Mouse (Mus musculus) E14TG2a.4 (cell line): Measurements from ENCODE around the gene Wwox.
A peak's percentile ranks its signal among the peaks of the same experiment; 100 is the strongest.

ENCODE experiments used
- H3K27me3 ChIP-seq: 2 replicates; pipeline ENCODE4 v1.6.1; 2014; ENCODE audit warnings: low read length, control low read depth; ENCODE audit not compliant: insufficient read depth
- H3K36me3 ChIP-seq: 2 replicates; pipeline ENCODE4 v1.6.1; 2014; ENCODE audit warnings: low read length, control low read depth; ENCODE audit not compliant: insufficient read depth
- H3K4me1 ChIP-seq: replicated peaks from 2 replicates; pipeline ENCODE4 v1.6.1; 2014; ENCODE audit warnings: low read depth, low read length, control low read depth
- H3K4me3 ChIP-seq: replicated peaks from 2 replicates; pipeline ENCODE4 v1.5.1; 2014; ENCODE audit warnings: mild to moderate bottlenecking, low read length
- H3K9me3 ChIP-seq: 2 replicates; pipeline ENCODE4 v1.6.1; 2014; ENCODE audit warnings: low read length, control low read depth
- CTCF ChIP-seq: conservative IDR thresholded peaks from 2 replicates; pipeline ENCODE4 v1.5.1; 2014; ENCODE audit warnings: low read length
- NANOG ChIP-seq: IDR thresholded peaks from 2 replicates; pipeline ENCODE4 v1.6.1; 2014; ENCODE audit warnings: borderline replicate concordance, low read length, mixed read lengths
- POU5F1 ChIP-seq: IDR thresholded peaks from 2 replicates; pipeline ENCODE4 v1.6.1; 2014; ENCODE audit warnings: low read length, borderline replicate concordance

Gene Wwox

DNA sequence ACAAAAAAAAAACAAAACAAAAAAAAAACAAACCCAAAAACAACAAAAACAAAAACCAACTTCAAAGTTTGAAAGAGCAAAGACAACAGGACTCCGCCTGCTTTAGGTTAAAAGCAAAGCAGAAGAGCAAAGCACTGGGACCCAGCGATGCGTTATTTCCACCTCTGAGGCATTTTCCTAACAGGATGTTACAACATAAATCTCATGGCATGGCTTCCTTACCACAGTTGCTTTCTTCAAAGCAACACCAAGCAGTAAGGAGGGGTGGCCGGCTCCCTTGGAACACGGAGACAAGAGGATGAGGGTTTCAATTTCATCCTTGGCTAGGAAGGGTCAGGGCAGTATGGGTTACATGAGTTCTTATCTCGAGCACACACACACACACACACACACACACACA, 20.6 kb upstream of the Wwox start:
- Histone ChIP-seq H3K27me3 (no peaks in the 10 kb centered on the region), H3K4me1 (no peaks in the 10 kb centered on the region), H3K4me3 (no peak overlapping the region), H3K36me3 (no peaks in the 10 kb centered on the region), H3K9me3 (peaks cover 21% of the 10 kb centered on the region)
- TF ChIP-seq NANOG (no peak), CTCF (no peak), POU5F1 (no peak)

DNA sequence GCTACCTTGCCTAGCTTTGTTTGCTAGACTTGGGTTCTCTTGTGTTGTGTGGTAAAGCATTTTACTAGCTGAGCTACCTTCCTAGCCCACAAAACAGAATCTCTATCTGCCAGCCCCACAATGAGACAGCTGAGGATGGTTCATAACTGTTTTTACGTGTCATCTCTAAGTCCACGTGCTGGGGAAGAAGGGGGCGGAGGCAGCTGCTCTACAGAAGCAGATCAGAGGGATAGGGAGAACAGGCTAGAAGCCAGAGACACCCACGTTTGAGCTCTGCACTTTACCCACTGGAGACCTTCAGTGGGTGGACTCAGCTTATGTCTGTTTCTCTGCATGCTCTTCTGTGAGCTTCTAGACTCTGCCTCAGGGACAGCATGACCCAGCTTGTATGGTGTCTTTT, 17.9 kb upstream of the Wwox start:
- H3K4me3 ChIP-seq, result no peak overlapping the region
- no peaks in the 10 kb centered on the region for H3K9me3 ChIP-seq
- no peaks in the 10 kb centered on the region for H3K27me3 ChIP-seq
- TF ChIP-seq CTCF, result no peak
- no peak for TF ChIP-seq POU5F1
- TF ChIP-seq NANOG, result no peak
- H3K4me1 ChIP-seq, result no peaks in the 10 kb centered on the region
- no peaks in the 10 kb centered on the region for H3K36me3 ChIP-seq

DNA sequence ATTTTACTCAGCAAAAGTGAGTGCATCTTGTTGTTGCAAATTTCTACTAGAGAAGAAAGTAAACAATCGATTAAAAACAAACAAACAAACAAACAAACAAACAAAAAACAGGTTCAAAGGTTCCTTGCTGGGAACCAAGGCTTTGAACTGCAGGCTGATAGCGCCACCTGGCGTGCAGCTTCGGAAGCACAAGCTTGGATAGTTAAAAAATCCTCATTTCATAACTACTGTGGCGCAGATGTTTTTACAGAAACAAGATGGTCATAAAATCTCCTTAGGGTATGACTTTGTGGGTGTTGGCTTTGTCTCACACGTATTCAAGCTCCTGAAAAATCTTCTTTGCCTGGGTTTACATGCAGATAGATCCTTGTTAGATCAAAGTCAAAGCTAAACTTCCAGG, 1.2 kb upstream of the Wwox start:
- TF ChIP-seq CTCF, result peak; percentile 79
- TF ChIP-seq NANOG, result no peak
- no peak for TF ChIP-seq POU5F1

DNA sequence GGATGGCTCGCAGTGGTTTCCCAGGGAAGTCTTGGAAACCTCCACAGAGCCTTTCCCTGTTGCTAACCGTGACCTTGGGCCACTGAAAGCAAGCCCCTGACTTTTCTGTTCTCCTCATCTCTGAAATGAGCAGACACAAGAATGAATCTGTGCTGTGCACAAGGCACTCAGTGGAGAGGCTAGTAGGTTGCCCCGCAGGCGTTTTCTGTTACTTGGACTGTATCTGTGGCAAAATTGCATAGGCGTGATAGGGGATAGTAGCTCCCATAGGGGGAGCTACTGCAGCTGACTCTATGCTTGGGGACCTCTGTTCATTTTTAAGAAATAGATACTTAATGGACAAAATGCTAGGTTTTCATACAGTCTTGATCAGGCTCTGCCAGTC, 742 bp downstream of the Wwox start:
- peaks cover 9% of the 10 kb centered on the region for H3K36me3 ChIP-seq
- no peak for TF ChIP-seq POU5F1
- no peak for TF ChIP-seq NANOG
- no peak; the same call in 1 of the 2 replicates for TF ChIP-seq CTCF
- peak overlapping the region; percentile 97 for H3K4me3 ChIP-seq
- no peaks in the 10 kb centered on the region for H3K27me3 ChIP-seq
- peaks cover 17% of the 10 kb centered on the region for H3K4me1 ChIP-seq
- no peaks in the 10 kb centered on the region for H3K9me3 ChIP-seq

More for the DNA sequence above, 1.2 kb upstream of the Wwox start:
- Histone ChIP-seq H3K4me1 (peaks cover 17% of the 10 kb centered on the region), H3K36me3 (no peaks in the 10 kb centered on the region), H3K4me3 (no peak overlapping the region), H3K9me3 (no peaks in the 10 kb centered on the region), H3K27me3 (no peaks in the 10 kb centered on the region)

DNA sequence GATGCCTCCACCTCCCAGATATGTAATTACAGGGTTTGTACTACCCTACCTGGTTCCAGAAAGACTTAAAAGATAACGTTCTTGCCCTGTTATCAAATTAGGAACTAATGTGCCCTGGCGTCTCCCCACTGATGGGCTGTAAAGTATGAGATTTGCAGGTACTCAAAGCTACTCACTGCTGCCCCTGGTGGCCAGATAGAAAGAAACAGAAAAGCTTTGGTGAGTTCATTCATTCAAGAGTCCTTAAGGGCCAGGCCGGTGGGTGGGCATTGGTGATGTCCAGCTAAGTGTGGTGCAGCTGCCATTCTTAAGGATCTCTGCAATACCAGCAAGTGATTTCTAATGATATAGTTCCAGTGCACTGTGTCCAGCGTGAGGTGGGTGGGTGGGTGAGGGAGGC, 2.2 kb downstream of the Wwox start:
- Histone ChIP-seq H3K4me1 (peaks cover 17% of the 10 kb centered on the region), H3K4me3 (no peak overlapping the region), H3K27me3 (no peaks in the 10 kb centered on the region), H3K9me3 (no peaks in the 10 kb centered on the region), H3K36me3 (peaks cover 15% of the 10 kb centered on the region)
- TF ChIP-seq NANOG, result no peak
- peak; percentile 33; the same call in 1 of the 2 replicates for TF ChIP-seq CTCF

DNA sequence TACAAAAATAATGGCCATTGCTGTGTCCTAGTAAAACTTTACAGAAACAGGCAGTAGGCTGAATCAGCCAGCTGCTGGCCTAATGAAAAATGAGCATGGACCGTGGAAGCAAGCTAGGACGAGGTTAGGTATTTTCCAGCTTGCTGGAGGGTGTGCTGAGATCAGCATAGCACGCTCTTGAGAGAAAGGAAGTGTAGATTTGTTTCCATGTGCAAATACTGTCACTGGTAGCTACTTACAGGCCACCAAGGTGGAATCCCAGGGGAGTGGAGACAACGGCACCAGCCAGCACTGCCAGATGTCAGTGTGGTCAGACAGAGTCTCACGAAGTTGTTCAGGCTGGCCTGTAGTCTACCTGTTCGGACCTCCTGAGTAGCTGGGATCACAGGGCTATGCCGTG, 7.4 kb downstream of the Wwox start:
- TF ChIP-seq NANOG (no peak), CTCF (no peak), POU5F1 (no peak)
- Histone ChIP-seq H3K4me3 (no peak overlapping the region), H3K9me3 (no peaks in the 10 kb centered on the region), H3K36me3 (peaks cover 62% of the 10 kb centered on the region), H3K4me1 (no peaks in the 10 kb centered on the region), H3K27me3 (no peaks in the 10 kb centered on the region)

DNA sequence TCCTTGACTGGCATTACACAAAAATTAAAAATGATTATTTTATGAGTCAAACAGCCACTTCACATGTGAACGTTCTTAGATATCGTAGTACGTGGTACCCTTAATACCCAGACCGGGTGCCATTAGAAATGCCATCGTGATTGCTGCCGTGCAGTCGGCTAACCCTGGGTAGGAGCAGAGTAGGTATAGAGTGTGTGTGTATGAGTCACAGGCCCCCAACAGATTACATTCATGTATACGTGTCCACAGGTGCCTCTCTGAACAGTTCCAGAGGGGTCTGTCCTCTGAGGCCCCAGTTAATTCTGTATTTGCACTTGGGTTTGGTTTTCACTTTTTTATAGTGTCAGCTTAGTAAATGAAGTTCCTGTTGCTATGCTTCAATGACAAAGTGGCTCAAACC, 12.8 kb downstream of the Wwox start:
- no peak overlapping the region for H3K4me3 ChIP-seq
- H3K4me1 ChIP-seq, result peaks cover 12% of the 10 kb centered on the region
- H3K27me3 ChIP-seq, result no peaks in the 10 kb centered on the region; the same call in 1 of the 2 replicates
- TF ChIP-seq POU5F1 (no peak), CTCF (no peak), NANOG (no peak)
- no peaks in the 10 kb centered on the region for H3K9me3 ChIP-seq
- peaks cover 40% of the 10 kb centered on the region for H3K36me3 ChIP-seq

DNA sequence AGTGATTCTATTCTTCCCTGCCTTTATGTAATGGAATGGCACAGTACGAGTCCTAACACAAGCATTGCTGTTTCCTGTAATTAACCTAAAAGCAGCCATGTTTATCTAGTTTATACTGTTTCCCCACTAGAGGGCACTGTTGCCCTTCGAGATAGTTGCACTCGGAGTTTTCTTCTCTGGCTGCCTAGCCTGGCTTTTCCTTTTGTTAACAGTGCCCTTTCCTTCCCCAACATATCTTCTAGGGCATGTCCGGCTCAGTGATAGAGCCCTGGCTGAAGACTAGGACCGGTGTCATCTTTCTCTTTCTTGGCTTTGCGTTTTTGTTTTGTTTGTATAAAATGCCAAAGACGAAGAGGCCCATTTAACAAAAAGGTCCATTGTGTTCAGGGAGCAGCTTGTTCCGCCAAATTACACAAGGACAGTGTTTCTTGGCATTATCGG, 13.3 kb downstream of the Wwox start:
- Histone ChIP-seq H3K36me3 (peaks cover 37% of the 10 kb centered on the region), H3K4me1 (peaks cover 12% of the 10 kb centered on the region), H3K9me3 (no peaks in the 10 kb centered on the region), H3K4me3 (no peak overlapping the region), H3K27me3 (no peaks in the 10 kb centered on the region; the same call in 1 of the 2 replicates)
- TF ChIP-seq CTCF (peak; percentile 55), POU5F1 (no peak), NANOG (no peak)

DNA sequence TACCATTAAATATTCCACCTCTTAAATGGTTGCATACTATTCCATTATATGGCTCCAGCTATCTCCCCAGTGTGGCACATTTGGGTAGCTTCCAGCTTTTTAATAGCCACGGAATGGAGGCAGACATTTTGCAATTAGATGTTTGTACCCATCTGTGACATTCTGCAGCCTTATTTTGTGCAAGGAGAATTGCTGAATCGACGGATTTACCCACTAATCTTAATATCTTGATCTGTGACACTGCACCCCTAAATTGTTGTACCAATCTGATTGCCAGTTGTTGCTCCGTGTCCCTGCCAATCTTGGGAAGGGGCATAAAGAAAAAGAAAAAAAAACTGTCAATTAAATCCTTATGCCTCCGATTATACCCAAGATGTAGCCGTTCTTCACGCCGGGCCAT, 15.8 kb downstream of the Wwox start:
- TF ChIP-seq NANOG (no peak), POU5F1 (no peak), CTCF (no peak)

More for the DNA sequence above, 15.8 kb downstream of the Wwox start:
- Histone ChIP-seq H3K27me3 (no peaks in the 10 kb centered on the region; the same call in 1 of the 2 replicates), H3K36me3 (peaks cover 12% of the 10 kb centered on the region), H3K4me3 (no peak overlapping the region), H3K4me1 (peaks cover 13% of the 10 kb centered on the region), H3K9me3 (no peaks in the 10 kb centered on the region)
